Mouse (Mus musculus): ENCODE results near the gene Cntn5.

The Cntn5 gene

DNA sequence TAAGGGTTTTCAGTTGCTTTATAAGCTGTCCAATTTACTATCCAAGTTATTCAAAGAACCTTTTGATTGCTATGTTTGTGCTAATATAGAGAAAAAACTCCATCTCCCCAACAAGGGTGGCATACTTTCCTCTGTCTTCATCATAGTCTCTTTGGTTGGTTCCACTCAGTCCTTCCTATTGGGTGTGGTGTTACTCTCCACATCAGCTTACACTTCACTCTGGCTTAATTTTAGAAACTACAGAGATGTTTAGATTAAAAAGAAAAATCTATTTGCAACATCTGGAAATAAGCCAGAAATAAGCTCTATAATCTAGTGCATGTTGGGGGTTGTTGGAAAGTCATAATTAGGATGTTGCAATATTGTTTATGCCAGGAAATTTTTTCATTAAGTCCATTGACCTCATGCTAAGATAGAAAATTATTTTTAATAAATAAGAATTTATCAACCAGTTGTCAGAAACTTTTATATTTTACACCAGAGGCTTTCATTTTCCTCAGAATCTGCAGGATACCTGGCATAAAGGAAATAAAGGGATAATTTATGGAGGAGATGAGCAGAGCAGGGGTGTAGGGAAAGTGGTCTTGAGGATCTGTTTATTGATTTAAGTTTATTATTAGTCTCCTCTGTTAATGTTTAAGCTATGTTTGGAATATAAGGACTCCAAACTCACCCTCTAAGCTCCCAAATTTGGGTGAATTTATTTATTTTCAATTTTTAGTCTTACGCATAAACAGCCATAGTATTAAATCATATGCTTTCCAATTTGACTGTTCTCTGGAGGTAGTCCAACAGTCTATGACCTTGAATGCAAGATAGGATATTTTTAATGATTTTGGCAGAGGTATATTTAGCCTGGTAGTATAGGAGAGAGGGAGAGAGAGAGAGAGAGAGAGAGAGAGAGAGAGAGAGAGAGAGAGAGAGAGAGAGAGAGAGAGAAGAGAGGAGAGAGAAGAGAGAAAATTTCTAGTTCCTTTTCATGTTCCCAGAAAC is 966.8 kb downstream of the Cntn5 start:
- DNase-seq (ENCODE audit: low spot score in 2 of 2): no peak

DNA sequence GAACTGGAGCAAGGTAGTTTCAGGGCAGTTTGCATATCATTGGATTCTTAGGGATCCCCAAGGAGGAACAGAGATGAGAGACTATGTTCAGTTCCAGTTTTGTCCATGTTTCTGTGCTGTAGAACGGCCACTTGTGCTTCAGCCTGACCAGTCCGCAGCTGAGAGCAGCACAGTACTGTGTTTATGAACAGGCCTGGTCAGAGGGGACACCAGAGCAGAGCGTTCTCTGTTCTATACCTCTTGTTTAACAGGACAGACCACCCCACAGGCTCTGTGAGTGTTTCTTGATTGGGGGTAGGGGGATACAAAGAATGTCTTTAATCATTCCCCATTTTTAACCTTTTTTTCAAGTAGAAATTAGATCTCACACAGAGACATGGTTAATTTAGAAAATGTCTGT is 984.0 kb downstream of the Cntn5 start:
- DNase-seq (ENCODE audit: low spot score in 2 of 2): no peak

DNA sequence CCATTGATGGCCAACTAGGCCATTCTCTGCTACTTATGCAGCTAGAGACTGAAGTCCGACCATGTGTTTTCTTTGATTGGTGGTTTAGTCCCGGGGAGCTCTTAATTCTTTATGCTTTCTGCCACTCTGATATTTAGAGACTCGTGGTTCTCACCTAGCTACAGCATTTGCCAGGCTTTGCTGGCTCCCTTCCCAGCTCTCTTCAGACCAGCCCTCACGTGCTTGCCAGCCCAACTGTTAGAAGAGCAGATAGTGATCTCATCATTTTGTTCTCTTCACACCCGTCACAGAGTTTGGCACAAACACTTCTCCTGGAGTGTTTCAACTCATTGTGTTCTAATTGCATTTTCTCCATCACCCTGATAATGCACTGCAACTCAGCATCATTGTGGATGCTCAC is 1005.5 kb downstream of the Cntn5 start:
- DNase-seq (ENCODE audit: low spot score in 2 of 2): no peak

DNA sequence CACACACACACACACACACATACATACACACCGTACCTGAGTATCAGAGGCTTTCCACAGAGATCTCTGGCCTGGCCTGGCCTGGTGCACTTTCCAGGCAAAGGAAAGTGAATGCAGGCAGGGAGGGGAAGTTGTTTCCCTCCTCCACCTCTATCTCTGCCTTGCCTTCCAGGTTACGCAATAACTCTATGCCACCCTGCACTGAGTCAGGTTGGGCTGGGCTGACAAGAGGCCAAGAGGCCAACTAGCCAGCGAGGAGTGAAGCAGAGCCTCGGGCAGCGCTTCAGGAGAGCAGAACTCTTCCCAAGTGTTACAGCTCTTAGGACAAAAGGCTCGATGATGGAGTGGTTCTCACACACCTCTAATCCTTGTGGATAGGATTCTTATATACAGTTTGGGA is 1018.4 kb downstream of the Cntn5 start:
- DNase-seq (ENCODE audit: low spot score in 2 of 2): peak; percentile 1 to 24

DNA sequence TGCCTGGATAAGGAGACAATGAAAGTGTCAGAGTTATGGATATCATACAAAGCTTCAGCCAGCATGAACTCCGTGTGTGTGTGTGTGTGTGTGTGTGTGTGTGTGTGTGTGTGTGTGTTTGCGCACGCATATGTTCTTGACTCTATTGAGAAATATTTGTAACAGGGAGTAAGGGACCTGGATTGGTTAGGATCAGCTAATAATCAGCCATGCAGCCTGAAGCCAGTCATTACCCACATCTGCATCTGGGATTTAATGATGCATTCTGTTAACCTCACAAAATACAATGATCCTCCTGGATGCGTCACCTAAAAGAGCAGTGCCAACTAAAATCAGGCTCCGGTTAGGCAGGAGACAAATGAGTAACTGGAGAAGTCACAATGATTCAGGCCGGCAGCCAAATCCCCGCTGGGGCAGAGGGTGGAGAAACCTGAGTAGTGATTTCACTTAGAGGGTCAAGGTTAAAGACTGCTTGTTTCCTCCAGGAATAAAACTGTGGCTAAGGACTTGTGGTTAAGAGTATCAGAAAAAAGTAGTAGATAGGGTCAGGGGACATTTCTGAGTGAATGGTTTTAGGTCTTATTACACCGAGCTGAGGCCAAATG is 1021.7 kb downstream of the Cntn5 start:
- DNase-seq (ENCODE audit: low spot score in 2 of 2): no peak

DNA sequence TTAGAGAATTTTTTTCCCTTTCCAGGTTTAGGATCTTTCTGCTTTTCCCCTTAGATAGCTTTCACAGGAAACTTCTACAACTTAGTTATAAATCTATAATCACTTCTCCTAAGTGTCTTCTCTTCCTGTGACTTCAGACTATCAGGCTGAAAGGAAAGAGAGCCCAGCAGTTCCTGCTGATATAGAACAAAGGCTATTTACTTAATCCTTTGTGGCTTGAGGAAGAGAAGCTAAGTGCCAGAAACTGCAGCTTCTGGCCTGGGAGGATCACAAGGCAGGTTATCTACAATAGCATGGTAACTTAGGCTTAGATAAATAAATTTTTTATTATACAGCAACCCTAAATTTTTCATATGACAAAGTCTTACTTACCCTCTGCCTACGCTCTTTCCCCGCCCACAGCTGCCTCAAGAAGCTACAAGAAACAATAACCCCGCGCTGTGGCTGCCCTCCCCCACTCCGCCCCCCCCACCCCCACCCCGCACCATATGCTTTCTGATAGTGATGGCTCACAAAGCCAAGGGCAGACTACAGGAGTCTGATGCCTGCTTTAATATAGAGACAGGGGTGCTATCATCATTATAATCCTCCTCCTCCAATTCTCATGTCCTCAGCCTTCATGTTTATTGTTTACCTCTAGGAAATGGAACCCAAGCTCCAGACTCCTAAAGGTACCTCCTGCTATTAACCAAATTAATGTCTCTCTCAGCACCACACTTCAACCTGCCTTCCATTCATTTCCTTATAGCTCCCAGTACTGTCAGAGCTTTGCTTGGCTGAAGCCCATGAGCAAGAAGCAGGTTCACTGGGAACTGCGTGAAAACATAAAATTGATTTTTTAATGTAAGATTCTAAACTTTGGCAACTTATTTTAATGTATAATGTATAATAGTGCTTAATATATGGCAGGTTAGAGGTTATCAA is 1032.2 kb downstream of the Cntn5 start:
- DNase-seq (ENCODE audit: low spot score in 2 of 2): no peak

DNA sequence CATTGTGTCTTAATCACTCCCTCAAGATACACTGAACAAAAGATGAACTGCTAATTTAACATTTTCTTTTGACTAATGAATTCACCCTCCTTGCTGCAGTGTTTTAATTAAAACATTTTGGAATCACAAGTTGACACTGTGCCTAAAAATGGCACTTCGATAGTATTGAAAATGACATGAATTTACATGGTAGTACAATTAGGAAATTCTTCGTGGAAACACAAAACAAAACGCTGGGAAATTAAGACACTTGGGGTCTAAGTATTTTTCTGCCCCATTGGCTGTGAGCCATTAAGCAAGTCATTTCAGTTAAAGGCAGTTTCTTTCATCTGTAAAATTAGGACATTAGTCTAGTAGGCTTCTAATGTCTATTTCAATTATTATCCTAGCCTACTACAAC is 1043.9 kb downstream of the Cntn5 start:
- no peak for DNase-seq (ENCODE audit: low spot score in 2 of 2)

DNA sequence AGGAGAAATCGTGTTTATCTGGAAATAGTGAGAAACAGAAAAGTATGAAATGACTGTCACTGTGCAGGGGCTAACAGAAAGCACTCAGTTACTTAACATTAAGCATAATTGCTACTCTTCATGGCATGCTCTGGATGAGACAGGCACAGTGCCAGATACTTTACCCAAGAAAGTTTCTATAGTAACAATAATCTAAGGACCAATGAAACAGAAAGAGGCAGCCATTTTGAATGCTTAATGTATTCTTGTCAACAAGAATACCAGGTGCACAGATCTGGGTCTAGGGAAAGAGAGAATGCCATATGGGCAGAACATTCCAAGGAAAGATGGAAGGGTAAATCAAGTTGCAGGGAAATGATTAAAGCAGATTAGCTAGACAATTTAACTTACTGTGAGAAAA is 1045.3 kb downstream of the Cntn5 start:
- no peak for DNase-seq (ENCODE audit: low spot score in 2 of 2)

DNA sequence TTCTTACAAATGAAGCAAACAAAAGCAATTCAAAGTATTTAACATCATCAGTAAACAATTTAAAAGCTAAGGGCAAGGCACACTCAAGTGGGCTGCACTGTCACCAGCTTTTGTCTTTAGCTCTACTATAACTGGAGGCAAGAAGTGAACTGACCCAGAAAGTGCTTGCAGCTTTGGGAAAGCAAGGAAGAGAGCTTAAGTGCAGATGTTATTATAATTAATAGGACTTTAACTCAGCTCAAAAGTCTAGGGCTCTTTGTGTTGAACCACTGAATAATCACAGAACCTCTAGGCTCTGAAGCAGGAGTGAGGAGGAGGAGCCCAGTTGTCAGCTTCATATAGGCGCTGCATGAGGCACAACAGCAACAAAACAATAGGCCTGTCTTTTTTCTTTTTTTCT is 1049.8 kb downstream of the Cntn5 start:
- DNase-seq (ENCODE audit: low spot score in 2 of 2): no peak

DNA sequence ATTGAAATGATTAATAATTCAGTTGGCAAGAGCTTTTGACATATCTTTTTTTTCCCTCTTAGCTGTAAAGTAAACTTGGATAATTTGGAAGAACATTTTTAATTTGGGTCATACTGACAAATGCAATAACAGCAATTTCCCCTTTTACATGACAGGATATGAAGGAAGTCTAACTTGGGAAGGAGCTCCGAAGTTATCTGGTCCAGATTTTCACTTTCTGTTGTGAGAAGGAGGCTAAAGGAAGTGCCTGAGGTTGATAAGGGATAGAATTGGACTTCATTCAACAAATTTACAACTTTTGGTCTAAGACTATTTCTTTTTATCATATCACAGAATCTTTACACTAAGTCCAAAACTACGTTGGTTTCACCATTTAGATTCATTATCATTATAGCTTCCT is 1074.3 kb downstream of the Cntn5 start:
- no peak for DNase-seq (ENCODE audit: low spot score in 2 of 2)

DNA sequence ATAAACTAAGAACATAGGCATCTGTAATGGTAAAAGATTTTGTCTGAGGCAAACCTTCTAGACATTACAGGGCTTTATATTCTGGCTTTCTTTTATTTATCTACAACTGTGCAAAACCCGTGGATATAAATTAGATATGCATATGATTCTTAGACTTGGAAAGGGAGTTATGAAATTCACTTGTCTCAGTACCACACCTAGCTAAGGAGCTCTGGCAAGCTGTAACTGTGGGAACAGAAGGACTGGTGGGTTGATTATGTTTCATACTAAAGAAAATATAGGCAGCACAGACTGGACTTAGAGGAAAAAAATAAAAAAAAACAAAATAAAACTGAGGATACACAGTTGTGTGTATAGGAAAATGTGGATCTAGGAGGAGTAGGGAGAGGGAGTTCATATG is 1084.6 kb downstream of the Cntn5 start:
- DNase-seq (ENCODE audit: low spot score in 2 of 2): no peak

DNA sequence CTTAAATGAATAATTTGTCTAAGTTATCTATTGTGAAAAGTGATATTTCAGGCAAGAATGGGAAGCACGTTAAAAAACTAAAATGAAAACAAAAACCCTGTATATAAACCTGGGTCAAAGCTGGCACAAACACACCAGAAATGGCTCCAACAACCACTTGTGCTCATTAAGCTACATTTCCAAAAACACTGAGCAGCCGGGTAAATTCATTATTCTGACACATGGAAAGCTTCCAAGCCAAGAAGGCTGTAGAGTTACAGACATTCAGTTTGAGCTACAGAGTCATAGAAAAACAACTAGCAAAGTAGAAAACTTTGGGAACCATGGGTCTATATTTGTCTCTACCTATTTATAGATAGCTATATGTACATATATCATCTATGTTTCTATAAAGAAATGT is 1087.1 kb downstream of the Cntn5 start:
- no peak for DNase-seq (ENCODE audit: low spot score in 2 of 2)

DNA sequence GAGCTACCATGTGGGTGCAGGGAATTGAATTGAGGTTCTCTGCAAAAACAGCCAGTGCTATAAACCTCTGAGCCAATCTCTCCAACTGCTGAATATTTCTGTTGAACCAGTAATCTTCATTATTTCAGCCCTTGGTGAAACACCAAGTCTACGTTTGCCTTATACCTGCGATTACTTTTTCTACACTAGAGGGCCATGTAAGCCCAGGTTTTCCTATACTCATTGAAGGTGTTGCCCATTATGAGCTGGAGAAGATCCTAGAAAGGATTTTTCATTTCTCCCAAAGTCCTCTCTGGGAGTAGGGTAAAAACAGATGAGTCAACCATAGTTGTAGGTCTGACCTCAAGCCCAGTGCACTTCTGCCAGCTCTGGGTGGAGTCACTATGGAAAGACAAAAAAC is 1105.0 kb downstream of the Cntn5 start:
- no peak for DNase-seq (ENCODE audit: low spot score in 2 of 2)

DNA sequence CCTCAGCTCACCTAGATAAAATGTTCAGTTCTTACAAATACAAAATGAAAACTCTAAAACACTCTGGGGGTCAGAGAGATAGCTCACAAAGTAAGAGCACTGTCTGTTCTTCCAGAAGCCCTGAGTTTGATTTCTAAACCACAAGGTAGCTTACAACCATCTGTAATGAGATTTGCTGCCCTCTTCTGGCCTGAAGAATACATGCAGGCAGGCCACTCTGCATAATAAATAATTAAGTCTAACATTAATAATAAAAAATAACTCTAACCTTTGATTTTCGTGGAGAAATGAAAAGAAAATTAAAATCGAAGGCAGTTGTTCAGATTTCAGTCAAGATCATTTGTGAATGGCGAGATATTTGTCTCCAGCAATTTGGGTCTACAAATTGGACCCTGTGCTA is 1120.9 kb downstream of the Cntn5 start:
- DNase-seq (ENCODE audit: low spot score in 2 of 2): no peak

DNA sequence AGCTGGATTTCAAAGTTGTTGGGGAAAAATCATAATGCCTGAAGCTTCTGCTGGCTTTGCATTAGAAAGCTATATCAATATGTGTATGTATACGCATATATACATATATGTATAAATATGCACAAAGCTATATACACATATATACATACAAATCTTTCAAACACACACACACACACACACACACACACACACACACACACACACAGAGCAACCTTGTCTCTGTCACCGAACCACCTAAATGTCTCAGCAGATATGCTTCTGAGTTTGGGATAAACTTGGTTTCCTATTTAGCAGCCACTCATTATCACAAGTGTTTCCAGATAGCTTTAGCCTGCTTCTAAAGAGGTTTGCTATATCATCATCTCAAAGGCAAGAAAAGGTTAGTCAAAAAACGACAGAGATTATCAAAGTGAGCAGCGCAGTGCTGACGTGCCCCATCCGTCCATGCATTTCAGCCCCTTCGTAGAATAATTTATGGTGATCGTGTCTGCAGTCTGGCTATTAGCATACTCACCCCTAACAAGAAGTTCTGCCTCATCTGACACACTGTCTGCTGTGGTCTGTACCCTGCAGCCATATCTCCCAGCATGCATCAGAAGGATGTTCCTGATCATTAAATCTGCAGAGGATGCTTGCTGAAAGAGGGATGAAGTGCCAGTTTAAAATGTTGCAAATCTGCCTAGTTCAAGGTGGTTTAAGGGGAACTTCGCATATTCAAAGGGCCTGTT is 1123.3 kb downstream of the Cntn5 start:
- no peak for DNase-seq (ENCODE audit: low spot score in 2 of 2)

DNA sequence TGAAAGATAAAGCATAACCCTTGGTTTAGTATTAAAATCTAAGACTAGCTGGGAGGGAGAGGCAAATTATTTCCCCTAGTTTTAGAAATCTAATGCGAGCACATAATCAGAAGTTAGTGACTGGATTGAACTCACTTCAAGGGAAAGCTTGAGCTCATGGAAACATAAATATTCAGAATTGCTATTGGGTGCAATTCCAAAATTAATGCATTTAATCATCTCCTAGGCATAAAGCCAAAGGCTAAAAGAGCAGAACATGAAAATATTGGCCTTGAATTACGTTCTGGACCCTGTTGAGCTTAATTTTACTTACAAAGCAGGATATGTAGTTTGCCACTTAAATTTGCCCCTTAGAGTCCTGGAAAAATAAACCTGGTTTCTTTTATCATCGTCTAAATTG is 1124.9 kb downstream of the Cntn5 start:
- no peak for DNase-seq (ENCODE audit: low spot score in 2 of 2)

DNA sequence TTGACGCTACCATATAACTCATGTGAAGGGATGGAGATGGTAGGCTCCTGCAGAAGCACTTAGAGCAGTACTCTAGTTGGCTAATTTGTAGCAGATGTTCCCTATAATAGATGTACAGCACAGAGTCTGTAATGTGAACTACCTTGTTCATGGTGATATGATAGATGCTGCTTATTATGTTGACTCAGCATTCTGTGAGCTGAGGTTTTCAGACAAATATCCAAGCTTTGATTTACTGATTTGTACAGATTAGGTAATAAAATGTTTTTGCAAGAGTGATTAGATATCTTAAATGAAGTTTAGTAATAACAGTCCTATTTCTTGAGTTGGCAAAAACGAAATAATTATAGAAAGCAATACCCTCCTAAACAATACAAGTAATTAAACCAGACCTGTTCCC is 1133.8 kb downstream of the Cntn5 start:
- no peak for DNase-seq (ENCODE audit: low spot score in 2 of 2)

DNA sequence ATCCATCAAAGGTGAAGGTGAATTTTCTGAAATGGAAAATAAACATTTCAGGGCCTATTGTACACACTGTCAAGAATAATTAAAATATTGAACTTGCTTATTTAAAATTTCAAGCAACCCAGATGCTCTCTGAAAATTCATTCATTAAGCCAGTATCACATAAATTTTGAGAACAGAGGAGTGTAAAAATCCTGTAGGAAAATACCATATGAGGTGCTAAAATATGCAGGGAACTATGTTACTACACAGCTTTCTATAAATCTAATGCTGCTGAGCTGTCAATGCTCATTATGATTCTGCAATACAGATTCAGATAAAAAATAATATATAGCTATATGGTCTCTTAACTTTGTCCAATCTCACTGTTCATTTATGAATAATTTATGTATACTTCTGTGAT is 1134.9 kb downstream of the Cntn5 start:
- no peak for DNase-seq (ENCODE audit: low spot score in 2 of 2)

DNA sequence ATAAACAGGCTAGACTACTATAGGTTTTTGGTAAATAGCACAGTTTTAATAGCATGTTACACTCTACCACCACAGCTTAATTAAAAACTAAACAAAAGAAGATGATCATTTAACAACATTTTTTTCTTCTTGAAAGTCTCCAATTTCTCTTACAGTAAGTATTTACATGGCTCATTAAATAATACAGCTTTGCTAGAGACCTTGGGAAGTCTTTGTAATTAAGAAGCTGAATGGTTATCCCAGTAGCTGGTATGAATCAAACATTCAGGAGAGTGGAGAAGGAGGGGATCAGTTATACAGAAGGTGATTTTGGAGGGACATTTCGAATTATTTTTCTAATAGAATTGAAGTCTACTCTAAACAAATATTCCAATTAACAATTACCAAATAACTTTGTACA is 1186.4 kb downstream of the Cntn5 start:
- DNase-seq (ENCODE audit: low spot score in 2 of 2): no peak

DNA sequence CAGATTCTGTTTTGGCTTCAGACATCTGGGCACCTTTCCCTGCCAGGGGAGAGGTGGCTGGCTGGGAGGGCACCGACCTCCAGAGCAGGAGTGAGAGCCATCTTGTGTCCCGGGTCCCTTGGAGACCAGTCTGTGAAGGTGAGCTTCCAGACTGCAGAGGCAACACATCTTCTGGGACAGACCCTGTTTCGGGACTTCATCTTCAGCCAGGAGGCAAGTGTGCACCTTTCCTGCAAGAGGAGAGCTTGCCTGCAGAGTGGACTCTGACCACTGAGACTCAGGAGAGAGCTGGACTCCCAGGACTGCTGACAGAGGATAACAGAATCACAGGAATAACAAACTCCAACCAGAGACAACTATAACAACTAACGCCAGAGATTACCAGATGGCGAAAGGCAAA is 1195.9 kb downstream of the Cntn5 start:
- no peak for DNase-seq (ENCODE audit: low spot score in 2 of 2)

DNA sequence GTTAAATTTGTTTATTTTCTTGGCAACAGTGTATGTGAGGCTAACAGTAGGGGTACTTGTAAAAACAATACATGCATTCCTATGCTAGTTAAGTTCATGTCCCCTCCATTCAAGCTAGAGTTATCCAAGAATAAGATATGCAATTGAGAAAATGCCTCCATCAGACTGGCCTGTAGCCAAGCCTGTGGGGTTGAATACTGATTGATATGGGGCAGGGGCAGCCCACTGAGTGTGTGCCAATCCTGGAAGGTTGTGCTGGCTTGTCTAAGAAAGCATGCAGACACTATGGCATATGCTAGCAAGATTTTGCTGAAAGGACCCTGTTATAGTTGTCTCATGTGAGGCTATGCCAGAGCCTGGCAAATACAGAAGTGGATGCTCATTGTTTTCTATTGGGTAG is 1196.8 kb downstream of the Cntn5 start:
- DNase-seq (ENCODE audit: low spot score in 2 of 2): no peak

DNA sequence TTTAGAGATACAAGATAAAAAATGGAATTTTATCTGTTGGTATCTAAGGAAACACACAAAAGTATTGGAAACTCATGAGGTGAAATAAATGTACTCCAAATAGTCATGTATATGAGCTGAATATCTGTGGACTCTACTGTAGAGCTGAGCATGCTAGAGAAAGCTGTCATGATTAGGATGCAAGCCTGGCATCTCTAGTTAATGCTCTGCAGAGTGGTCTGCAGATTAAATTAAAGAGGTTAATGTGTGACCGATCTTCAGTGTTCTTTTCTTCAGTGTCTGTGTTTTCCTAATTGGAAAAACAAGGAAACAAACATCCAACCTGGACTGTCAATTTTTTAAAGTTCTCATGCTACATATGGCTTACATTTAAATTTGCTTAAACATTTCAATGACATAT is 1199.4 kb downstream of the Cntn5 start:
- no peak for DNase-seq (ENCODE audit: low spot score in 2 of 2)
